Mouse (Mus musculus) intestine, embryonic 14.5 days (tissue): ENCODE measurements at regions not wholly inside any gene's neighbourhood (a gene's known extent, or its start where the extent isn't known, plus 50 kb on each side); places are given as distances from the start of the nearest gene placed in this dataset.

Experiments used
- ATAC-seq: fragments of 200-750 bp; cut with Nextera tagmentation; replicated peaks from 2 replicates; pipeline ENCODE4 v1.8.0; 2017; ENCODE audit warnings: low read depth, moderate number of reproducible peaks, moderate TSS enrichment, moderate library complexity; ENCODE audit not compliant: low FRiP score, low TSS enrichment
- DNase-seq: peaks from one replicate; pipeline ENCODE4 v3.0.0-alpha.2; 2018; ENCODE audit warnings: low spot score
- H3K27ac ChIP-seq: fragments of 300-500 bp; sonication (generic); 2 replicates; pipeline ENCODE4 v1.5.1; 2014; ENCODE audit warnings: low read depth, mild to moderate bottlenecking, control low read depth
- H3K27me3 ChIP-seq: fragments of 300-500 bp; sonication (generic); replicated peaks from 2 replicates; pipeline ENCODE4 v1.6.1; 2014; ENCODE audit warnings: low read length, control low read depth; ENCODE audit not compliant: control insufficient read depth, insufficient read depth
- H3K36me3 ChIP-seq: fragments of 300-500 bp; sonication (generic); 2 replicates; pipeline ENCODE4 v1.6.1; 2014; ENCODE audit warnings: low read length, control low read depth; ENCODE audit not compliant: control insufficient read depth, insufficient read depth
- H3K4me1 ChIP-seq: fragments of 300-500 bp; sonication (generic); replicated peaks from 2 replicates; pipeline ENCODE4 v1.6.1; 2014; ENCODE audit warnings: low read length, control low read depth, mixed read lengths; ENCODE audit not compliant: control insufficient read depth, insufficient read depth
- H3K4me2 ChIP-seq: fragments of 300-500 bp; sonication (generic); 2 replicates; pipeline ENCODE4 v1.6.1; 2014; ENCODE audit warnings: low read length
- H3K4me3 ChIP-seq: fragments of 300-500 bp; sonication (generic); 2 replicates; pipeline ENCODE4 v1.5.1; 2014; ENCODE audit warnings: low read depth, low read length, control low read depth, mixed read lengths
- H3K9ac ChIP-seq: fragments of 300-500 bp; sonication (generic); 2 replicates; pipeline ENCODE4 v1.6.1; 2014; ENCODE audit warnings: mild to moderate bottlenecking, low read length
- H3K9me3 ChIP-seq: fragments of 300-500 bp; sonication (generic); 2 replicates; pipeline ENCODE4 v1.6.1; 2016; ENCODE audit warnings: low read length, control low read depth; ENCODE audit not compliant: control insufficient read depth
- WGBS: fragments of 180-500 bp; shearing (Covaris S2); extraction: QIAGEN DNeasy Blood & Tissue Kit; methylation state at CpG from one replicate; pipeline ENCODE4 v1.1.7; 2014; 5-methylcytosine and 5-hydroxymethylcytosine counted together

- Histone ChIP-seq H3K27me3 (no peaks in the 10 kb centered on the region), H3K27ac (peak overlapping the region; percentile 71), H3K9me3 (no peaks in the 10 kb centered on the region), H3K4me2 (no peak overlapping the region; the same call in 1 of the 2 replicates), H3K4me3 (no peak overlapping the region), H3K36me3 (no peaks in the 10 kb centered on the region), H3K4me1 (peaks cover 42% of the 10 kb centered on the region), H3K9ac (no peak overlapping the region)
- 17% methylated on average over 15 of the region's 15 CpGs for WGBS
- no peak for ATAC-seq
- no peak for DNase-seq
These were observed 58.7 kb upstream of the Pmepa1 start for GRCm38 (mm10) chr2:173334856-173335595.

GRCm38 (mm10) chr2:173335859-173336258 lies 59.5 kb upstream of the Pmepa1 start:
- H3K4me1 ChIP-seq = peaks cover 48% of the 10 kb centered on the region
- peak overlapping the region; percentile 71 for H3K27ac ChIP-seq
- H3K4me3 ChIP-seq = no peak overlapping the region
- WGBS = 12% methylated on average over 10 of the region's 10 CpGs
- DNase-seq (no peak), ATAC-seq (peak; percentile 42)
- H3K4me2 ChIP-seq = peak overlapping the region; percentile 15; the same call in 1 of the 2 replicates
- H3K9ac ChIP-seq = no peak overlapping the region
- no peaks in the 10 kb centered on the region for H3K27me3 ChIP-seq
- H3K9me3 ChIP-seq = no peaks in the 10 kb centered on the region
- no peaks in the 10 kb centered on the region for H3K36me3 ChIP-seq

- DNase-seq = no peak
- no peak for ATAC-seq
- Histone ChIP-seq H3K27ac (no peak overlapping the region), H3K4me3 (no peak overlapping the region), H3K9me3 (no peaks in the 10 kb centered on the region), H3K4me1 (peaks cover 51% of the 10 kb centered on the region), H3K27me3 (no peaks in the 10 kb centered on the region), H3K36me3 (no peaks in the 10 kb centered on the region), H3K4me2 (no peak overlapping the region), H3K9ac (no peak overlapping the region)
- WGBS = 66% methylated on average over 5 of the region's 5 CpGs
These were observed 61.3 kb upstream of the Pmepa1 start for GRCm38 (mm10) chr2:173337666-173338065.

GRCm38 (mm10) chr2:173338671-173339070 lies 62.3 kb upstream of the Pmepa1 start:
- H3K9ac ChIP-seq = no peak overlapping the region
- no peaks in the 10 kb centered on the region for H3K36me3 ChIP-seq
- H3K27ac ChIP-seq = no peak overlapping the region
- H3K4me1 ChIP-seq = peaks cover 58% of the 10 kb centered on the region
- H3K27me3 ChIP-seq = no peaks in the 10 kb centered on the region
- DNase-seq (no peak), ATAC-seq (no peak)
- H3K4me3 ChIP-seq = no peak overlapping the region
- no peak overlapping the region for H3K4me2 ChIP-seq
- H3K9me3 ChIP-seq = no peaks in the 10 kb centered on the region
- 59% methylated on average over 5 of the region's 5 CpGs for WGBS

- 71% methylated on average over 3 of the region's 3 CpGs for WGBS
- H3K9me3 ChIP-seq = no peaks in the 10 kb centered on the region
- H3K27ac ChIP-seq = no peak overlapping the region
- H3K36me3 ChIP-seq = no peaks in the 10 kb centered on the region
- no peak overlapping the region for H3K4me2 ChIP-seq
- no peak for ATAC-seq
- H3K4me3 ChIP-seq = no peak overlapping the region
- no peak for DNase-seq
- H3K9ac ChIP-seq = no peak overlapping the region
- peaks cover 53% of the 10 kb centered on the region for H3K4me1 ChIP-seq
- no peaks in the 10 kb centered on the region for H3K27me3 ChIP-seq
These were observed 62.9 kb upstream of the Pmepa1 start for GRCm38 (mm10) chr2:173339211-173339610.

GRCm38 (mm10) chr2:173340044-173340601 lies 63.8 kb upstream of the Pmepa1 start:
- 0 out of 2 replicates have a peak overlapping the region, but pooled peaks have one; percentile 23 for H3K9ac ChIP-seq
- H3K27ac ChIP-seq = peak overlapping the region; percentile 61; the same call in 1 of the 2 replicates
- 0 out of 2 replicates have a peak, but pooled peaks have one; percentile 18 for ATAC-seq

GRCm38 (mm10) chr2:173342605-173343260 lies 66.4 kb upstream of the Pmepa1 start:
- no peaks in the 10 kb centered on the region for H3K27me3 ChIP-seq
- 51% methylated on average over 16 of the region's 16 CpGs for WGBS

More at GRCm38 (mm10) chr2:173340044-173340601, 63.8 kb upstream of the Pmepa1 start:
- H3K36me3 ChIP-seq = no peaks in the 10 kb centered on the region
- peaks cover 44% of the 10 kb centered on the region for H3K4me1 ChIP-seq
- no peak overlapping the region for H3K4me3 ChIP-seq
- WGBS = 8% methylated on average over 26 of the region's 26 CpGs
- peak; percentile 77 for DNase-seq
- no peaks in the 10 kb centered on the region for H3K9me3 ChIP-seq
- peak overlapping the region; percentile 44 for H3K4me2 ChIP-seq
- H3K27me3 ChIP-seq = no peaks in the 10 kb centered on the region

GRCm38 (mm10) chr2:173343665-173344064 lies 67.3 kb upstream of the Pmepa1 start:
- DNase-seq (no peak), ATAC-seq (no peak)
- H3K9me3 ChIP-seq = no peaks in the 10 kb centered on the region
- H3K9ac ChIP-seq = no peak overlapping the region
- no peak overlapping the region for H3K27ac ChIP-seq
- peaks cover 19% of the 10 kb centered on the region for H3K4me1 ChIP-seq
- H3K27me3 ChIP-seq = no peaks in the 10 kb centered on the region
- H3K36me3 ChIP-seq = no peaks in the 10 kb centered on the region
- no peak overlapping the region for H3K4me3 ChIP-seq
- 88% methylated on average over 2 of the region's 2 CpGs for WGBS
- no peak overlapping the region for H3K4me2 ChIP-seq

More at GRCm38 (mm10) chr2:173342605-173343260, 66.4 kb upstream of the Pmepa1 start:
- Histone ChIP-seq H3K9ac (no peak overlapping the region), H3K4me3 (no peak overlapping the region), H3K4me1 (peaks cover 23% of the 10 kb centered on the region), H3K9me3 (no peaks in the 10 kb centered on the region), H3K36me3 (no peaks in the 10 kb centered on the region), H3K4me2 (no peak overlapping the region), H3K27ac (no peak overlapping the region)
- no peak for ATAC-seq
- no peak for DNase-seq
